Mouse (Mus musculus) gastrocnemius, postnatal 36 days (tissue): ENCODE data around the gene Nudt8. TPM values are rescaled to one million over a fixed set of nuclear protein-coding genes. Genes with fewer than 3 reads are reported as not detected.
A peak's percentile ranks its signal among the peaks of the same experiment; 100 is the strongest.
"Not testable (repeated sequence)": the region's sequence is repeated elsewhere in the genome, so short reads cannot be mapped to it uniquely, and the experiment has no call there.

ENCODE experiments used
- DNase-seq, 2 experiments: peaks; one replicate each; pipeline ENCODE4 v3.0.0; 2022
- intact Hi-C: fragments of 180-260 bp; cut with DNase I; formaldehyde crosslinking; loops from one replicate; pipeline ENCODE4 v1.15.1; 2025
- long read RNA-seq, 2 experiments: library from polyadenylated mRNA; stranded (forward); transcript quantifications; one replicate each; pipeline ENCODE4 v2.0.0; 2021
- total RNA-seq, 2 experiments: library from RNA; stranded (reverse); gene quantifications; 2 replicates each; pipeline ENCODE4 v1.2.3; 2021

Nudt8 gene
- 10 to 100 TPM; 22.5 to 23.0 TPM for total RNA-seq
- long read RNA-seq, experiment 1, transcript Nudt8-201 (4 exons, 787 nt), result major isoform, 33 of 34 reads
- long read RNA-seq, experiment 1, partial matches to known transcripts, result 0 of 34 reads
- long read RNA-seq, experiment 1, other reads (novel, unspliced or antisense), result 0 of 34 reads
- long read RNA-seq, experiment 2, transcript Nudt8-201 (4 exons, 787 nt), result major isoform, 38 of 49 reads
- long read RNA-seq, experiment 2, partial matches to known transcripts, result 5 of 49 reads
- long read RNA-seq, experiment 2, other reads (novel, unspliced or antisense), result 3 of 49 reads

- peak; percentile 93 to 95 for DNase-seq
- intact Hi-C loops, result no loop called here
Observed at GRCm38 (mm10) chr19:4000119-4000900, at the start of gene Nudt8, which contains the start of gene Gm49405. TSS of gene Nudt8 (plus strand) at chr19:4000580. TSS of gene Gm49405 (plus strand) at chr19:4000626.

- intact Hi-C loops, result no loop called here
- DNase-seq, result no peak
Observed at GRCm38 (mm10) chr19:3951461-3951860, 48.9 kb upstream of the Nudt8 start.

- intact Hi-C loops, result no loop called here
- DNase-seq, result no peak
Observed at GRCm38 (mm10) chr19:3952099-3952498, 48.3 kb upstream of the Nudt8 start.

GRCm38 (mm10) chr19:3955033-3955432 is 45.3 kb upstream of the Nudt8 start:
- no peak for DNase-seq
- intact Hi-C loops, result no loop called here

- intact Hi-C loops, result no loop called here
- DNase-seq, result no peak
Observed at GRCm38 (mm10) chr19:3955804-3956203, 44.6 kb upstream of the Nudt8 start.

- DNase-seq, intact Hi-C loops: not testable (repeated sequence)
Observed at GRCm38 (mm10) chr19:3957296-3958036, 42.9 kb upstream of the Nudt8 start.

- DNase-seq, result no peak
- intact Hi-C loops, result no loop called here
Observed at GRCm38 (mm10) chr19:3958470-3958869, 41.9 kb upstream of the Nudt8 start, which contains the start of gene Aldh3b3. TSS of gene Aldh3b3 (plus strand) at chr19:3958645.

- intact Hi-C loops, result no loop called here
- no peak for DNase-seq
Observed at GRCm38 (mm10) chr19:3959030-3959429, 41.4 kb upstream of the Nudt8 start.

- intact Hi-C loops, result no loop called here
- DNase-seq, result no peak
Observed at GRCm38 (mm10) chr19:3960211-3960610, 40.2 kb upstream of the Nudt8 start.

GRCm38 (mm10) chr19:3961805-3962204 is 38.6 kb upstream of the Nudt8 start:
- DNase-seq, intact Hi-C loops: not testable (repeated sequence)

- no peak for DNase-seq
- intact Hi-C loops, result no loop called here
Observed at GRCm38 (mm10) chr19:3962469-3962868, 37.9 kb upstream of the Nudt8 start.

- intact Hi-C loops, result no loop called here
- DNase-seq, result no peak
Observed at GRCm38 (mm10) chr19:3964030-3964429, 36.4 kb upstream of the Nudt8 start.

GRCm38 (mm10) chr19:3966330-3967075 is 33.9 kb upstream of the Nudt8 start:
- intact Hi-C loops, result no loop called here

GRCm38 (mm10) chr19:3967258-3967657 is 33.1 kb upstream of the Nudt8 start:
- intact Hi-C loops, result no loop called here
- DNase-seq, result no peak

More at GRCm38 (mm10) chr19:3966330-3967075, 33.9 kb upstream of the Nudt8 start:
- no peak for DNase-seq

GRCm38 (mm10) chr19:3972229-3972628 is 28.2 kb upstream of the Nudt8 start, which contains the start of gene Aldh3b2:
TSS of gene Aldh3b2 (plus strand) at chr19:3972328.
- no peak for DNase-seq

GRCm38 (mm10) chr19:3974608-3975007 is 25.8 kb upstream of the Nudt8 start:
- DNase-seq, intact Hi-C loops: not testable (repeated sequence)

More at GRCm38 (mm10) chr19:3972229-3972628, 28.2 kb upstream of the Nudt8 start, which contains the start of gene Aldh3b2:
- intact Hi-C loops, result no loop called here

- DNase-seq, result no peak
Observed at GRCm38 (mm10) chr19:3975866-3976265, 24.5 kb upstream of the Nudt8 start.

GRCm38 (mm10) chr19:3980309-3980708 is 20.1 kb upstream of the Nudt8 start:
- peak in 1 of 2 experiments; percentile 79 for DNase-seq
- intact Hi-C loops, result loop anchor here (5.0 kb wide), 2 partner anchors 33 to 188 kb away; no protein-coding TSS in a partner anchor

More at GRCm38 (mm10) chr19:3975866-3976265, 24.5 kb upstream of the Nudt8 start:
- intact Hi-C loops, result no loop called here

- intact Hi-C loops, result loop anchor here (5.0 kb wide), 2 partner anchors 34 to 189 kb away; no protein-coding TSS in a partner anchor
- DNase-seq, result no peak
Observed at GRCm38 (mm10) chr19:3980917-3981316, 19.5 kb upstream of the Nudt8 start.
